Mouse (Mus musculus): ENCODE data around the gene Ccl17.
"Not testable (repeated sequence)": the region's sequence is repeated elsewhere in the genome, so short reads cannot be mapped to it uniquely, and the experiment has no call there.

GRCm38 (mm10) chr8:94835751-94836150 lies 25.5 kb downstream of the Ccl17 start:
- not testable (repeated sequence) for TF ChIP-seq CTCF, EP300 (IDR thresholded peaks at IDR 0.05; ENCODE audit: low read depth)
